Mouse (Mus musculus) limb, embryonic 11.5 days (tissue): ENCODE measurements around the gene Trim2. TPM values are rescaled to one million over a fixed set of nuclear protein-coding genes. Genes with fewer than 3 reads are reported as not detected.

Experiments used
- ATAC-seq: fragments of 200-750 bp; cut with Nextera tagmentation; 2 replicates; pipeline ENCODE4 v1.8.0; 2017; ENCODE audit warnings: low read depth; ENCODE audit not compliant: insufficient number of reproducible peaks, low FRiP score, low TSS enrichment
- DNase-seq: peaks from one replicate; pipeline ENCODE4 v3.0.0-alpha.2; 2015; ENCODE audit warnings: low spot score
- H3K27ac ChIP-seq: fragments of 300-500 bp; sonication (generic); replicated peaks from 2 replicates; pipeline ENCODE4 v1.5.1; 2014; ENCODE audit warnings: low read depth, mild to moderate bottlenecking, low read length
- H3K27me3 ChIP-seq: fragments of 300-500 bp; sonication (generic); 2 replicates; pipeline ENCODE4 v1.6.1; 2014; ENCODE audit warnings: mild to moderate bottlenecking, low read length, mixed read lengths; ENCODE audit not compliant: control insufficient read depth, insufficient read depth
- H3K36me3 ChIP-seq: fragments of 300-500 bp; sonication (generic); 2 replicates; pipeline ENCODE4 v1.6.1; 2014; ENCODE audit warnings: mild to moderate bottlenecking, low read length, moderate library complexity, mixed read lengths; ENCODE audit not compliant: control insufficient read depth, insufficient read depth
- H3K4me1 ChIP-seq: fragments of 300-500 bp; sonication (generic); 2 replicates; pipeline ENCODE4 v1.6.1; 2014; ENCODE audit warnings: low read length, mixed read lengths; ENCODE audit not compliant: control insufficient read depth, insufficient read depth
- H3K4me2 ChIP-seq: fragments of 300-500 bp; sonication (generic); 2 replicates; pipeline ENCODE4 v1.6.1; 2014; ENCODE audit warnings: low read depth, mild to moderate bottlenecking, moderate library complexity; ENCODE audit not compliant: severe bottlenecking
- H3K4me3 ChIP-seq: fragments of 300-500 bp; sonication (generic); 2 replicates; pipeline ENCODE4 v1.5.1; 2014; ENCODE audit warnings: low read depth, low read length
- H3K9ac ChIP-seq: fragments of 300-500 bp; sonication (generic); 2 replicates; pipeline ENCODE4 v1.6.1; 2014; ENCODE audit warnings: mild to moderate bottlenecking, low read length
- H3K9me3 ChIP-seq: fragments of 300-500 bp; sonication (generic); 2 replicates; pipeline ENCODE4 v1.6.1; 2016; ENCODE audit warnings: low read length; ENCODE audit not compliant: control insufficient read depth
- WGBS: fragments of 180-500 bp; shearing (Covaris S2); extraction: QIAGEN DNeasy Blood & Tissue Kit; methylation state at CpG from one replicate; pipeline ENCODE4 v1.1.7; 2014; 5-methylcytosine and 5-hydroxymethylcytosine counted together
- polyA plus RNA-seq: library from polyadenylated mRNA; unstranded; fragments of >200 nt; fragmentation: Nextera tagmentation; extraction: Ambion mirVana; gene quantifications from 2 replicates; pipeline ENCODE4 v1.2.1, GENCODE M21; 2014

Gene Trim2
- polyA plus RNA-seq, 1 experiment from 2014 or later, result 12.4 TPM

DNA sequence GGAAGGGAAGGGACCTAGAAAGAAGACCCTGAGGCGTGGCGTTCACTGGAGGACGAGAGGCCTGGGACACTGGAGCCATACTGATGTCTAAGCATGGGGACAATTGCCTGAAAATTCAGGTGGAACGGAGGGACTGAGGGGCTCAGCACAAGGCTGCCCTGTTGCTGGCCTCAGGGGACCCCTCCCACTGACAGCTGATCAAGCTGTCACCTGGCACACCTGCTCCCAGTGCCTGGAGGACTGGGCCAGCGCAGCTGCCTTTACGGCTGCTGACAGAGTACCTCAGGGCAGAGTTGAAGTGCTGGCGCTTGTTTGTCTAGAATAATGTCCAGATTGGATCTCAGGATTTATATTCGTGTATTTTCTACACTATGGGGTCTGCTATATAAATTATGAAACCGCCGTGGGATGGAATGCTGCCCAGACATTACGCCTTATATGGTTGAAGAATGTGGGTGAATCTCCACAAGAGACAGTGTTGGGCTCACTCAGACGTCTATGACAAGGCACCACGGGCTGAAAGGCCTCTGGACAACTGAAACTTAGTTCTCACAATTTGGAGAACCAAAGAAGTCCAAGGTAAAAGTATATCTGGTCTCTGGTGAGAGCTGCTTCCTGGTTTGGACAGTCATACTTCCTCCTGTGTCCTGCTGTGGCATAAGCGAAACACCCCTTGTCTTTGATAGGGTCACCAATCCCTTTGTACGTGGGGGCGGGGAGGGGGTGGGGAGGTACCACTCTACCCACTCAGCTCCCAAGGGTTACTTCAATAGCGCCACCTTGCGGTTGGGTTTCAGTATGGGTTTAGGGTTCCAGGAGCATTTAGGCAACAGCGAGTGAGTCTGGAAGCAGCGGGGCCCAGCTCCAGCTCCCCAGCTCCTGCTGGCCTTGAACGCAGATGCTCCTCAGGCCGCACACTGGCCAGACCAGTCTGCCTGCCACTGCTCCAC is 27.0 kb upstream of the Trim2 start:
- ATAC-seq, result 0 out of 2 replicates have a peak, but pooled peaks have one; percentile 33
- peak; percentile 75 for DNase-seq
- H3K4me1 ChIP-seq, result 0 out of 2 replicates have a peak, but pooled peaks cover 7% of the 10 kb centered on the region
- H3K4me2 ChIP-seq, result no peak overlapping the region
- peaks cover 5% of the 10 kb centered on the region; the same call in 1 of the 2 replicates for H3K27me3 ChIP-seq
- WGBS, result 48% methylated on average over 22 of the region's 22 CpGs
- H3K36me3 ChIP-seq, result no peaks in the 10 kb centered on the region
- no peak overlapping the region for H3K27ac ChIP-seq
- H3K9me3 ChIP-seq, result no peaks in the 10 kb centered on the region
- H3K9ac ChIP-seq, result no peak overlapping the region
- no peak overlapping the region for H3K4me3 ChIP-seq

DNA sequence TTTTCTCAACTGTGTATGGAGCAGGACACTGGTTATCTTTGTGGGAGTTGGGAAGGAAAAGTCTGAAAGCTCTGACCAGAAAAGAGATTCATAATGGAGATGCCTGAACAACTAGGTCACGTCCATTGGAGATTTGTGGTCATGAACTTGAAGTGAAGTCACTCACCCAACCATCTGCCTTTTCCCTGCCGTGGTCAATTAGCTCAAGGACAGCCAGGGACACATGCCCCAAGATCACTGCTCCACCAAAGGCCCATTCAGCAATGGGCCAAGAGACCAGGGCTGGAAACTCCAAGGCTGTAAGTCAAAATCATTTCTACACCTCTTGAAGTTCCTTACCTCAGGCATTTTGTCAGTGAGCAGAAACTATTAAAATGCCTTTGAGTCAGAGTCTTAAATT is 23.5 kb upstream of the Trim2 start:
- Histone ChIP-seq H3K4me1 (0 out of 2 replicates have a peak, but pooled peaks cover 7% of the 10 kb centered on the region), H3K27me3 (peaks cover 5% of the 10 kb centered on the region; the same call in 1 of the 2 replicates), H3K27ac (no peak overlapping the region), H3K9ac (no peak overlapping the region), H3K36me3 (no peaks in the 10 kb centered on the region), H3K4me3 (no peak overlapping the region), H3K9me3 (no peaks in the 10 kb centered on the region), H3K4me2 (no peak overlapping the region)
- ATAC-seq, result no peak
- 79% methylated on average over 2 of the region's 2 CpGs for WGBS
- no peak for DNase-seq

DNA sequence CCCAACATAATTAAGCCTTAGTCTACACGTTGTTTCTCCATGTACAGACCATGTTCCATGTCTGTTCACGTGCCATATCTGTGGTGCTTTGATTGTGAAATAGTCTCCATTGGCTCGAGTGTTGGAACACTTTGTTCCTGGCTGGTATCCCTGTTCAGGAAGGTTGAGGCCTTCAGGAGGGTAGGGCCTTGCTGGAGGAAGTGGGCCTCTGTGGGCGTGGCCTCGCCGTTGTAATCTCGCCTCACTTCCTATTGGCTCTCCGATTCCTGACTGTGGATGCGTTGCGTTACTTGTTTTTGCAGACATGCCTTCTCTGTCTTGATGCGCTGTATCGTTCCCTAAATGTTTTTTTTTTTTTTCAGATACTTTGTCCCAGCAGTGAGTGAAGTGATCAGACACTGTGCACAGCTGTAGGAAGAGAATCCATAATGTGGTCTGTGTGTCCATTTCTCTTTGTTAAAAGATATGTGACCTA is 18.3 kb upstream of the Trim2 start:
- H3K4me3 ChIP-seq, result no peak overlapping the region
- no peaks in the 10 kb centered on the region for H3K9me3 ChIP-seq
- H3K4me2 ChIP-seq, result no peak overlapping the region
- WGBS, result 82% methylated on average over 12 of the region's 12 CpGs
- H3K27me3 ChIP-seq, result no peaks in the 10 kb centered on the region
- peaks cover 9% of the 10 kb centered on the region for H3K4me1 ChIP-seq
- H3K9ac ChIP-seq, result no peak overlapping the region
- no peak for ATAC-seq
- H3K36me3 ChIP-seq, result no peaks in the 10 kb centered on the region
- H3K27ac ChIP-seq, result no peak overlapping the region
- no peak for DNase-seq

DNA sequence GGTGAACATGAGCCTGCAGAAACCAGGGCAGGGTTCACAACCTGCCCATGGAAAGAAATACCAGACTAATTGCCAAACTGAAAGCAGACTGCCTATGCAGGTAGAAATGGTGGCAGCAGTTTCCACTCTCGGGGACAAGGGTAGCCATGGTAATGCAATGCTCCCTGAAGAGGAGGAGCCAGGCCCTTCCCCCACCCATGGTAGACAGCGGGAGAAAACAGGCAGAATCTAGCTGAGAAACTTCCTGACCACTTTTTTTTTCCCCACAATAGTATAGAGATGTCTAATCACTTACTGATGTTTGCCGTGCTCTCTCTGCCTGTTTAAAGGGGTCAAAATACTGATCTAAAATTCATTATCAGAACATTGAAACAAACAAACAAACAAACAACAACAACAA is 17.8 kb upstream of the Trim2 start:
- ATAC-seq (no peak), DNase-seq (peak; percentile 63)
- peak overlapping the region; percentile 1; the same call in 1 of the 2 replicates for H3K27ac ChIP-seq
- 25% methylated on average over 3 of the region's 3 CpGs for WGBS
- no peak overlapping the region for H3K9ac ChIP-seq
- H3K4me2 ChIP-seq, result peak overlapping the region; percentile 7; the same call in 1 of the 2 replicates
- no peaks in the 10 kb centered on the region for H3K27me3 ChIP-seq
- no peaks in the 10 kb centered on the region for H3K36me3 ChIP-seq
- H3K9me3 ChIP-seq, result no peaks in the 10 kb centered on the region
- peaks cover 9% of the 10 kb centered on the region for H3K4me1 ChIP-seq
- no peak overlapping the region for H3K4me3 ChIP-seq

DNA sequence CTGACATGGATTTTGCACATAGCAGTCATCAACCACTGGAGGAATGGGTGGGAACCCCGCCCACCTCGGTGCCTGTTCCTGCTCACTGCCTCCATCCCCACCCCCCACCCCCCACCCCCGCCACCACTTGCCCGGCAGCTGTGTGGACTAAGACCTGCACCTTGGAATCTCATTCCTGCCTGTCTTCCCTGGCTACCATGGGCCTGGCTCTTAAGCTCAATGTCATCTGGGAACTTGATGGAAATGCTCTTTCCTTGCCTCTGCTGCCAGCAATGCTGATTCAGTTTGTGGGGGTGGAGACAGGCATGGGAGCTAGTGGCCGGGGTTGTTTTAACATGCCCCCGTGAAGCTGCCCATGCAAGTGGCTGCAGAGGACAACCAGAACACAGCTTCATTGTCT is 17.3 kb upstream of the Trim2 start:
- DNase-seq (no peak), ATAC-seq (no peak)
- Histone ChIP-seq H3K36me3 (no peaks in the 10 kb centered on the region), H3K27ac (peak overlapping the region; percentile 1; the same call in 1 of the 2 replicates), H3K9ac (no peak overlapping the region), H3K4me2 (peak overlapping the region; percentile 7; the same call in 1 of the 2 replicates), H3K4me3 (no peak overlapping the region), H3K27me3 (no peaks in the 10 kb centered on the region), H3K4me1 (peaks cover 9% of the 10 kb centered on the region), H3K9me3 (no peaks in the 10 kb centered on the region)
- 30% methylated on average over 6 of the region's 6 CpGs for WGBS

DNA sequence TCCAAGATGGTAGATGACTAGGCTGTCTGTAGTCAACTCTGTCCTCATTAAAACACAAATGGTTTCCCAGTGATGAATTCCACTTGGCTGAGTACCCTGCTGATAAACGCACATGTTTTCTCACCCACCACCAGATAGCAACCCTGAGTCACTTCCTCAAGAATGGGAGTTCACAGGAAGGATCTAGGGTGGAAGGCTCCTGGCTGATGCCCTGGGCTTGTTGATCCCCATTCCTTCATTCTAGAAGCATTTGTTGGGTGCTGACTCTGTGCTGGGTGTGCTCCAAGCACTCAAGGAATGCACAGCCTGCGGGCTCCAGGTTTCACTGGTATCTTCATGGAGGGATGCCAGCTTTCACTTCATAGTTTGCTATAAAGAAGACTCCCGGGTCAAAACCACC is 12.8 kb upstream of the Trim2 start:
- DNase-seq, result no peak
- 86% methylated on average over 3 of the region's 3 CpGs for WGBS
- Histone ChIP-seq H3K9ac (no peak overlapping the region), H3K36me3 (no peaks in the 10 kb centered on the region), H3K27me3 (no peaks in the 10 kb centered on the region), H3K4me3 (no peak overlapping the region), H3K4me1 (peaks cover 5% of the 10 kb centered on the region), H3K4me2 (no peak overlapping the region), H3K27ac (no peak overlapping the region), H3K9me3 (no peaks in the 10 kb centered on the region)
- ATAC-seq, result no peak

DNA sequence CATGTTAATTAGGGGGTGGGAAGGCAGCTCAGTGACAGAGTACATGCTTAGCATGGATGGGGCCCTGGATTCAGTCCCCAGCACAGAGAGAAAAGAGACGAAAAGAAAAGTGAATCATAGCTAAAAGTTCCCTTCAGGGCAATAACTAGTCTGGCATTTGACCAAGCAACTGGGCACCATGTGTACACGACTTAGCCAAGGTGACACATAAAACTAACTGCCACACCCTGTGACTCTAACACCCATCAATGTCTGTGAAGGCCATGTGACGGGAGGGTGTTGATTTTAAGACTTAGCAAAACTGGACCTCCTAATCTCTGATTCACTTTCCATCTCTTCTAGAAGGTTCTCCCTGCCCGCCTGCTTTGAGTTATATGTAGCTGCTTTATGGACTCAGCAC is 12.2 kb upstream of the Trim2 start:
- no peak overlapping the region for H3K4me3 ChIP-seq
- no peaks in the 10 kb centered on the region for H3K9me3 ChIP-seq
- 88% methylated on average over 4 of the region's 4 CpGs for WGBS
- H3K4me2 ChIP-seq, result no peak overlapping the region
- no peak overlapping the region for H3K9ac ChIP-seq
- H3K36me3 ChIP-seq, result no peaks in the 10 kb centered on the region
- ATAC-seq (no peak), DNase-seq (no peak)
- H3K27me3 ChIP-seq, result no peaks in the 10 kb centered on the region
- no peaks in the 10 kb centered on the region for H3K4me1 ChIP-seq
- no peak overlapping the region for H3K27ac ChIP-seq

DNA sequence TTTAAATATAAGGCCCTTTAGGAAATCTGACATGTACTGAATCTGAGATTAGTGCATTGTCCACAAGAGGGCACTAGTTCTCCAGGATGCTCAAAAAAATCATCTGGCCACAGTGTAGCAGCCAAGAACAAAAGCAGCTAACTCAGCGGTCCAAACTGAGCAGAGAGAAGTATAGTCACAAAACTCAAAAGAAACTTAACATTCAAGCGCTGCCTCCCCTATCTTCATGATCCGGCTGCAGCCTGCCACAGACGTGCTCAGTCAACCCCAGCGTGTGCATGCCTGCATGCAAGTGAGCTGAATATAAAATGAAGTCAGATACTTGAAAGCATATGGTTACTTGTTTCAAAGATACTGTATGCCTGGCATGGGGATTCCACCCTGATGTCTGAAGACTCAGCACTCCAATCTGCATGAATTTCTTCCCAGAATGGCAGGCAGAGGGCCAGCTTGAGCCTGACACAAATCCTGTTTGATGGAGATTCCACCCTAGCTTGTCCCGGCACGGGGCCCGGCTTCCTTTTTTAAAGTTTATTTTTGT is 8.0 kb upstream of the Trim2 start:
- Histone ChIP-seq H3K27me3 (no peaks in the 10 kb centered on the region), H3K4me1 (no peaks in the 10 kb centered on the region), H3K4me2 (no peak overlapping the region), H3K4me3 (no peak overlapping the region), H3K36me3 (no peaks in the 10 kb centered on the region), H3K27ac (no peak overlapping the region), H3K9ac (no peak overlapping the region; the same call in 1 of the 2 replicates), H3K9me3 (no peaks in the 10 kb centered on the region)
- 43% methylated on average over 8 of the region's 8 CpGs for WGBS
- peak; percentile 76; the same call in 1 of the 2 replicates for ATAC-seq
- peak; percentile 74 for DNase-seq
